Comparison of ENCODE assay signal across 9 mouse cellular contexts in genomic region chr1:41271111-41271730, GRCm38 (mm10).
DNase-seq lines count a peak whose midpoint lies in the region; ATAC-seq and TF ChIP-seq lines count a peak whose summit lies in the region.
"Had no signal": no experiment of that assay in that cellular context is flagged by ENCODE, and none has a peak within 500 bp of the region (broad histone marks: within the 10 kb centered on the region; RNA-seq: fewer than 3 reads in every experiment).

No protein-coding gene starts in this region.

- H3K36me3 ChIP-seq in forebrain, embryonic 12.5 days (replicated peaks) = no peaks in the 10 kb centered on the region
- no peaks in the 10 kb centered on the region for H3K36me3 ChIP-seq in midbrain, embryonic 14.5 days (ENCODE audit: control insufficient read depth, insufficient read depth, low read length)

- peak; percentile 51 for TF ChIP-seq CTCF in cortical plate, adult 2 months (IDR thresholded peaks at IDR 0.05; ENCODE audit: extremely low read depth, insufficient read depth, low read length)

- H3K27me3 ChIP-seq in forebrain, embryonic 12.5 days = no peaks in the 10 kb centered on the region
- no peaks in the 10 kb centered on the region for H3K27me3 ChIP-seq in midbrain, embryonic 14.5 days (ENCODE audit: control insufficient read depth, insufficient read depth, low read length)

- no peak for TF ChIP-seq POLR2A in cortical plate, adult 2 months (IDR thresholded peaks at IDR 0.05; ENCODE audit: extremely low read depth, insufficient read depth, low read length)

- no peaks in the 10 kb centered on the region for H3K9me3 ChIP-seq in forebrain, embryonic 12.5 days
- H3K9me3 ChIP-seq in midbrain, embryonic 14.5 days (ENCODE audit: control insufficient read depth, low read length) = no peaks in the 10 kb centered on the region

- peak overlapping the region; percentile 11; the same call in 1 of the 2 replicates for H3K4me2 ChIP-seq in forebrain, embryonic 12.5 days
- no peak overlapping the region for H3K4me2 ChIP-seq in midbrain, embryonic 14.5 days (ENCODE audit: low read length)

- peak; percentile 13 to 32 for DNase-seq in layer of hippocampus, postnatal 10 days (ENCODE audit: low spot score in 2 of 2)
- DNase-seq in layer of hippocampus, adult 8-10 months (ENCODE audit: low spot score in 2 of 2) = no peak
- peak; percentile 73 for DNase-seq in midbrain, embryonic 14.5 days
- no peak for DNase-seq in adrenal gland, adult 2 months
- no peak for DNase-seq in heart, adult 11 months
- DNase-seq in layer of hippocampus, adult 11-12 months (ENCODE audit: low spot score) = no peak
- DNase-seq: kidney, adult 18-20 months had no signal

- 9% methylated on average over 4 of the region's 4 CpGs for WGBS in forebrain, embryonic 12.5 days
- WGBS in midbrain, embryonic 14.5 days = 6% methylated on average over 4 of the region's 4 CpGs

- no peak overlapping the region for H3K9ac ChIP-seq in forebrain, embryonic 12.5 days
- H3K9ac ChIP-seq in midbrain, embryonic 14.5 days (replicated peaks; ENCODE audit: low read length) = no peak overlapping the region

- peak; percentile 67 for ATAC-seq in forebrain, embryonic 12.5 days (ENCODE audit: low FRiP score)
- ATAC-seq in midbrain, embryonic 14.5 days (ENCODE audit: low FRiP score, low TSS enrichment) = peak; percentile 59

- H3K4me1 ChIP-seq in cortical plate, adult 2 months (ENCODE audit: control insufficient read depth, insufficient read depth, low read length) = no peaks in the 10 kb centered on the region
- peaks cover 61% of the 10 kb centered on the region for H3K4me1 ChIP-seq in forebrain, embryonic 12.5 days
- peaks cover 39% of the 10 kb centered on the region for H3K4me1 ChIP-seq in midbrain, embryonic 14.5 days (ENCODE audit: control insufficient read depth, insufficient read depth, low read length)

- no peak overlapping the region for H3K27ac ChIP-seq in cortical plate, adult 2 months (ENCODE audit: insufficient read depth, low read length)
- H3K27ac ChIP-seq in forebrain, embryonic 12.5 days = peak overlapping the region; percentile 62
- H3K27ac ChIP-seq in midbrain, embryonic 14.5 days (replicated peaks; ENCODE audit: low read depth, low read length) = no peak overlapping the region; the same call in 1 of the 2 replicates

- no peak overlapping the region for H3K4me3 ChIP-seq in cortical plate, adult 2 months (ENCODE audit: insufficient read depth, low read length)
- H3K4me3 ChIP-seq in forebrain, embryonic 12.5 days (replicated peaks) = no peak overlapping the region
- H3K4me3 ChIP-seq in midbrain, embryonic 14.5 days (replicated peaks; ENCODE audit: low read depth, low read length) = no peak overlapping the region

Comparison
In these comparisons a context has a peak if more than half of its experiments do, and no peak if none do; other contexts are left out.
1. DNase-seq: peak in layer of hippocampus, postnatal 10 days (2 of 2) and midbrain, embryonic 14.5 days (single experiment); none in layer of hippocampus, adult 8-10 months (0 of 2), adrenal gland, adult 2 months (single experiment), heart, adult 11 months (single experiment) and layer of hippocampus, adult 11-12 months (single experiment).